Mouse (Mus musculus) stomach, embryonic 15.5 days (tissue): ENCODE measurements around the gene Spata18. TPM values are rescaled to one million over a fixed set of nuclear protein-coding genes. Genes with fewer than 3 reads are reported as not detected.

Experiments used
- ATAC-seq: fragments of 200-750 bp; cut with Nextera tagmentation; 2 replicates; pipeline ENCODE4 v1.8.0; 2017; ENCODE audit warnings: low read depth, moderate number of reproducible peaks, moderate TSS enrichment; ENCODE audit not compliant: insufficient read depth, low FRiP score
- H3K27ac ChIP-seq: fragments of 300-500 bp; sonication (generic); 2 replicates; pipeline ENCODE4 v1.5.1; 2015; ENCODE audit warnings: mild to moderate bottlenecking, inconsistent platforms
- H3K27me3 ChIP-seq: fragments of 300-500 bp; sonication (generic); replicated peaks from 2 replicates; pipeline ENCODE4 v1.6.1; 2015; ENCODE audit warnings: inconsistent platforms
- H3K36me3 ChIP-seq: fragments of 300-500 bp; sonication (generic); 2 replicates; pipeline ENCODE4 v1.6.1; 2015; ENCODE audit warnings: inconsistent platforms
- H3K4me1 ChIP-seq: fragments of 300-500 bp; sonication (generic); 2 replicates; pipeline ENCODE4 v1.6.1; 2015; ENCODE audit warnings: inconsistent platforms
- H3K4me2 ChIP-seq: fragments of 300-500 bp; sonication (generic); 2 replicates; pipeline ENCODE4 v1.6.1; 2015; ENCODE audit warnings: mild to moderate bottlenecking, inconsistent platforms
- H3K4me3 ChIP-seq: fragments of 300-500 bp; sonication (generic); replicated peaks from 2 replicates; pipeline ENCODE4 v1.5.1; 2015; ENCODE audit warnings: inconsistent platforms
- H3K9ac ChIP-seq: fragments of 300-500 bp; sonication (generic); 2 replicates; pipeline ENCODE4 v1.6.1; 2015; ENCODE audit warnings: inconsistent platforms
- H3K9me3 ChIP-seq: fragments of 300-500 bp; sonication (generic); 2 replicates; pipeline ENCODE4 v1.6.1; 2016; ENCODE audit warnings: inconsistent platforms
- WGBS: fragments of 180-500 bp; shearing (Covaris S2); methylation state at CpG from one replicate; pipeline ENCODE4 v1.1.7; 2015; 5-methylcytosine and 5-hydroxymethylcytosine counted together
- polyA plus RNA-seq: library from polyadenylated mRNA; unstranded; fragments of >200 nt; fragmentation: Nextera tagmentation; extraction: Ambion mirVana; gene quantifications from 2 replicates; pipeline ENCODE4 v1.2.1, GENCODE M21; 2015

Spata18 gene
- polyA plus RNA-seq, 1 experiment from 2014 or later: 0.40 TPM

- no peaks in the 10 kb centered on the region for H3K27me3 ChIP-seq
- WGBS: 76% methylated on average over 3 of the region's 3 CpGs
- H3K27ac ChIP-seq: no peak overlapping the region
- H3K4me1 ChIP-seq: no peaks in the 10 kb centered on the region
- H3K9ac ChIP-seq: no peak overlapping the region
- no peak for ATAC-seq
- H3K9me3 ChIP-seq: no peaks in the 10 kb centered on the region
- H3K4me2 ChIP-seq: no peak overlapping the region
- H3K4me3 ChIP-seq: no peak overlapping the region
- H3K36me3 ChIP-seq: no peaks in the 10 kb centered on the region
These were observed 24.4 kb downstream of the Spata18 start for GRCm38 (mm10) chr5:73675604-73676003.

DNA sequence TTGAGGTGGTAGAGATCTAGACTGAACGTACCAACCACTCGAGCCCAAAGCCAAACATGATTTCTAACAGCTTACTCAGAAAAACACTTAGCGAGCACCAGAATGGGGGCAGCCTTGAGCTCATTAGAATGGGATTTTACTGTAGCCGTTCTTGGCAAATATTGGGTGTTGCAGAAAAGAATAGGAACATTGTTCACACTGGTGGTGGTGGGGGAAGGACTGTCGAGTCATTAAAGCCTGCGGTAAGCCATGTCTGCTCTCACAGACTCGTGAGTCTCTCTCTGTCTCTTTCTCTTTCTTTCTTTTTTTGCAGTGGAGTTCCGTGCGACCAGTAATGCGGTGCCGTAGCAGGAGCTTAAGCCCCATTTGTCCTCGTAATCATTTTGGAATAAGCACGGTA is 25.4 kb downstream of the Spata18 start:
- WGBS: 76% methylated on average over 13 of the region's 13 CpGs
- Histone ChIP-seq H3K4me2 (peak overlapping the region; percentile 25; the same call in 1 of the 2 replicates), H3K9ac (no peak overlapping the region), H3K4me3 (no peak overlapping the region; the same call in 1 of the 2 replicates), H3K36me3 (no peaks in the 10 kb centered on the region), H3K9me3 (no peaks in the 10 kb centered on the region), H3K4me1 (no peaks in the 10 kb centered on the region), H3K27ac (no peak overlapping the region), H3K27me3 (no peaks in the 10 kb centered on the region)
- ATAC-seq: no peak

- H3K27ac ChIP-seq: no peak overlapping the region
- 74% methylated on average over 6 of the region's 6 CpGs for WGBS
- ATAC-seq: no peak
- H3K9me3 ChIP-seq: no peaks in the 10 kb centered on the region
- H3K4me1 ChIP-seq: no peaks in the 10 kb centered on the region
- no peaks in the 10 kb centered on the region for H3K27me3 ChIP-seq
- no peaks in the 10 kb centered on the region for H3K36me3 ChIP-seq
- H3K4me3 ChIP-seq: no peak overlapping the region
- no peak overlapping the region for H3K9ac ChIP-seq
- no peak overlapping the region for H3K4me2 ChIP-seq
These were observed 32.0 kb downstream of the Spata18 start for GRCm38 (mm10) chr5:73683221-73683620.

DNA sequence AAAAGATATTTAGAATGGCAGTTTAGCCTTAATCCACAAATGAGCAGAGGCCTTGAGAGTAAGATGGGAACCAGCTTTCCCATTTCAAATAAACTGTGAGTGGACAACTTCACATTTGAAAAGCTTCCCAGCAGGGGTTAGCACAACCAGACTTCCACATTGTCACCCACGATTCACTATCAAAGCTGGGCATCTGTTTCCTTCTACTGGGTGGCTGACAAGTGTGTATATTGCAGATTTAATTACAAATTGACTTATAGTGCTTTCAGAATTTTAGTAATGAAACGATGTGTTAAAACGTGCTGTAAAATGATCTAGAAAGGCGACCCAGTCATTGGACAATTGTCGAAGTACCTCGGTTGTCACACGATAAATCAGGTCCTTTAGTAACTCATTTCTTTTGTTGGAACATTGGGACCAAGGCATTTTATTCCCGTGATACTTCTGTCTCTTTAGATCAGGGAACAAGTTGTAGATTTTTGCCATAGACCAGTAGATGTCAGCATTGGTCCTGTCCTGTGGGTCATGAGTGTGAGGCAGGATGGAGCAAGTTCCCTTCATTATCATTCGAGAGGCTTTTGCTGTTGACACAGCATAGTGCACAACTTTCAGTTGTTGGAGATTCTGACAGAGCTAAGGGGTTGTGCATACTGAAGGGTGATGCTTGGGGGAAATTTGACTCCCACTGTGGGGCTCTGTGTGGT is 32.7 kb downstream of the Spata18 start:
- Histone ChIP-seq H3K9me3 (no peaks in the 10 kb centered on the region), H3K27ac (no peak overlapping the region), H3K4me2 (no peak overlapping the region), H3K27me3 (no peaks in the 10 kb centered on the region), H3K4me3 (no peak overlapping the region), H3K9ac (no peak overlapping the region), H3K36me3 (no peaks in the 10 kb centered on the region), H3K4me1 (no peaks in the 10 kb centered on the region)
- WGBS: 59% methylated on average over 9 of the region's 9 CpGs
- no peak for ATAC-seq

DNA sequence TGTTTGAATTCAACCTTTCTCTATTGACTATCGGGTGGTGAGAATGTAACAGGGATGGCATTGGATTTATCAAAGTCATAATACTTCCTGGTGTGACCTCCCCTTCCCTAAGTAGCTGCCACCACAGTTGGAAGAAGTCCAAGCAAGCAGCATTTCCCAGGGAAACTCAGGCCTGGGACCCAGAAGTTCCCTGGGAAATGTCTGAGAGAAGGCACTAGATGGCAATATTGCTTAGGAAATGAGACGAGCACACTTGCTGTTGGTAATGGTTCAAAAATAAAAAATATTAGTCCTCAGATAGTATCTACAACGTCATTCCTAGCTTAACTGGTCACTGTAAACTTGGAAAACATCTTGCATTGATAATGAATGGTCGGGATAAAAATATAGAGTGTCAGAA is 35.0 kb downstream of the Spata18 start:
- H3K4me1 ChIP-seq: peaks cover 4% of the 10 kb centered on the region; the same call in 1 of the 2 replicates
- H3K4me3 ChIP-seq: no peak overlapping the region
- no peak overlapping the region for H3K27ac ChIP-seq
- no peak overlapping the region for H3K4me2 ChIP-seq
- no peaks in the 10 kb centered on the region for H3K36me3 ChIP-seq
- no peaks in the 10 kb centered on the region for H3K9me3 ChIP-seq
- H3K27me3 ChIP-seq: no peaks in the 10 kb centered on the region
- H3K9ac ChIP-seq: no peak overlapping the region
- WGBS: 10% methylated on average over 4 of the region's 4 CpGs
- no peak for ATAC-seq

GRCm38 (mm10) chr5:73688576-73688975 is 37.4 kb downstream of the Spata18 start:
- Histone ChIP-seq H3K9me3 (no peaks in the 10 kb centered on the region), H3K27me3 (no peaks in the 10 kb centered on the region), H3K36me3 (no peaks in the 10 kb centered on the region), H3K4me1 (peaks cover 4% of the 10 kb centered on the region; the same call in 1 of the 2 replicates), H3K4me3 (no peak overlapping the region), H3K4me2 (no peak overlapping the region), H3K9ac (no peak overlapping the region), H3K27ac (no peak overlapping the region)
- WGBS: 60% methylated on average over 1 of the region's 1 CpGs
- no peak for ATAC-seq

GRCm38 (mm10) chr5:73690146-73690545 is 39.0 kb downstream of the Spata18 start:
- Histone ChIP-seq H3K4me2 (no peak overlapping the region), H3K9ac (no peak overlapping the region), H3K9me3 (no peaks in the 10 kb centered on the region), H3K36me3 (no peaks in the 10 kb centered on the region), H3K4me3 (no peak overlapping the region), H3K27ac (no peak overlapping the region), H3K27me3 (no peaks in the 10 kb centered on the region), H3K4me1 (peaks cover 4% of the 10 kb centered on the region; the same call in 1 of the 2 replicates)
- WGBS: 54% methylated on average over 2 of the region's 2 CpGs
- ATAC-seq: peak; percentile 43; the same call in 1 of the 2 replicates

DNA sequence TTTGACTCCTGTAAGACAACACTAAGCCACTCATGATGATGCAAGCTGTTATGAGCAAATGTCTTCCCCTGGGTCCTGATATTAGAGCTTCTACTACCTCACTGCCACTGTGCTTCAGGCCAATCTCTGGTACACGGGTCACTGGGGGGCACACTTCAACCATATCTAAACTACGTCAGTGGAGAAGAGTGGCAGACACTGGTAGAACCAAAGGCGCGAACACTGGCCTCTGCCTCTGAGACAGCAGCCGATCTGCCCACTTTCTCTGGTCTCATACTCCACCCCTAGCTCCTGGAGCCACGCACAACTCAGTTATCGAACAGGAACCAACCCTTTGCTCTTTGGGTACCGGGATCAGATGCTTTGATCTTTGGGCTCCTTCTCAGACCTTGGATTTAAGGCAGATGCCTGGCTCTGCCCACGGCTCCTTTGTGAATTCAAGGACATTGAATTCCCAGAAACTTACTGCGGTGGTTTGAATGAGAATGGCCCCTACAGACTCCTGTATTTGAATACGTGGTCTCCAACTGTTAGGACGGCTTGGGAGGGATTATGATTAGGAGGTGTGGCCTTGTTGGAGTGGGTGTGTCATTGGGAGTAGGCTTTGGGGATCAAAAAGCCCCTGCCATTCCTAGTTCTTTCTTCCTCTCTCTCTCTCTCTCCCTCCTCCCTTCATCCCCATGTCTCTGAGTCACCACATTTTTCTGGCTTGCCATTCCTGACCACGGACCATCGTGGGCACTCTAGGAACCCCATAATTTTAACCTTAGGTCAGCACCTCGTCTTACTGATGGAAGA is 40.7 kb downstream of the Spata18 start:
- Histone ChIP-seq H3K27me3 (no peaks in the 10 kb centered on the region), H3K4me1 (peaks cover 4% of the 10 kb centered on the region; the same call in 1 of the 2 replicates), H3K9ac (no peak overlapping the region), H3K4me3 (no peak overlapping the region), H3K4me2 (no peak overlapping the region), H3K9me3 (no peaks in the 10 kb centered on the region), H3K27ac (no peak overlapping the region), H3K36me3 (no peaks in the 10 kb centered on the region)
- ATAC-seq: no peak
- 53% methylated on average over 15 of the region's 15 CpGs for WGBS

DNA sequence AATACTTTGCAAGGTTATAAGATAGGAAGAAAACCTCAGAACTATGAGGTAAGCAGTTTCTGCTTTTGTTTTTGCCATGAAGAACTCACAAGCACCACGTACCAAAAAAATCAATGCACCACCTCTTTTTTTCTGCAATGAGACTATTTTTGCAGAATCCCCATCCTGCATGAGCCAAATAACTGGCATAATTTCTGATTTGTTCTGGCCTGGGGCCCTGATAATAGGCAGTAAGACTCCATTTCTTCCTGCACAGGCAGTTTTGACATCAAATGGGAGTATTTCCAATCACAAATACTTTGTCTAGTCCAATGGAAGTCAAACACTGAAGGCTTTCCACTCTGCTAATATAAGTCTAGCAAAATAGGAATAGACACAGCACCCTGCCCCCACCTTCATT is 42.6 kb downstream of the Spata18 start:
- H3K36me3 ChIP-seq: no peaks in the 10 kb centered on the region
- H3K27me3 ChIP-seq: no peaks in the 10 kb centered on the region
- H3K4me1 ChIP-seq: peaks cover 4% of the 10 kb centered on the region; the same call in 1 of the 2 replicates
- H3K9me3 ChIP-seq: no peaks in the 10 kb centered on the region
- H3K4me2 ChIP-seq: no peak overlapping the region
- no peak overlapping the region for H3K27ac ChIP-seq
- no peak overlapping the region for H3K9ac ChIP-seq
- WGBS: 78% methylated on average over 1 of the region's 1 CpGs
- H3K4me3 ChIP-seq: no peak overlapping the region
- ATAC-seq: no peak

- ATAC-seq: no peak
- H3K4me3 ChIP-seq: no peak overlapping the region
- no peak overlapping the region for H3K4me2 ChIP-seq
- WGBS: 82% methylated on average over 4 of the region's 4 CpGs
- 0 out of 2 replicates have a peak, but pooled peaks cover 4% of the 10 kb centered on the region for H3K4me1 ChIP-seq
- no peak overlapping the region for H3K27ac ChIP-seq
- H3K9me3 ChIP-seq: no peaks in the 10 kb centered on the region
- no peaks in the 10 kb centered on the region for H3K36me3 ChIP-seq
- H3K9ac ChIP-seq: no peak overlapping the region
- no peaks in the 10 kb centered on the region for H3K27me3 ChIP-seq
These were observed 43.3 kb downstream of the Spata18 start for GRCm38 (mm10) chr5:73694254-73695015.

GRCm38 (mm10) chr5:73697700-73698099 is 46.5 kb downstream of the Spata18 start:
- H3K4me1 ChIP-seq: peaks cover 6% of the 10 kb centered on the region; the same call in 1 of the 2 replicates
- H3K9me3 ChIP-seq: no peaks in the 10 kb centered on the region
- H3K27ac ChIP-seq: no peak overlapping the region
- no peak for ATAC-seq
- no peaks in the 10 kb centered on the region for H3K36me3 ChIP-seq
- no peak overlapping the region for H3K4me2 ChIP-seq
- H3K4me3 ChIP-seq: no peak overlapping the region
- 40% methylated on average over 4 of the region's 4 CpGs for WGBS
- no peak overlapping the region for H3K9ac ChIP-seq
- no peaks in the 10 kb centered on the region for H3K27me3 ChIP-seq
